Mouse (Mus musculus) kidney, embryonic 14.5 days (tissue): Measurements from ENCODE around the gene Lekr1. TPM values are rescaled to one million over a fixed set of nuclear protein-coding genes. Genes with fewer than 3 reads are reported as not detected.

Source experiments
- ATAC-seq: fragments of 200-750 bp; cut with Nextera tagmentation; 2 replicates; pipeline ENCODE4 v1.8.0; 2017; ENCODE audit warnings: moderate number of reproducible peaks, mild to moderate bottlenecking, moderate TSS enrichment, moderate library complexity; ENCODE audit not compliant: low FRiP score, low TSS enrichment
- H3K27ac ChIP-seq: fragments of 300-500 bp; sonication (generic); 2 replicates; pipeline ENCODE4 v1.5.1; 2014; ENCODE audit warnings: low read depth, mild to moderate bottlenecking, low read length, moderate library complexity, mixed read lengths
- H3K27me3 ChIP-seq: fragments of 300-500 bp; sonication (generic); 2 replicates; pipeline ENCODE4 v1.6.1; 2014; ENCODE audit warnings: mild to moderate bottlenecking, low read length; ENCODE audit not compliant: control insufficient read depth, insufficient read depth
- H3K36me3 ChIP-seq: fragments of 300-500 bp; sonication (generic); 2 replicates; pipeline ENCODE4 v1.6.1; 2014; ENCODE audit warnings: low read length, mixed read lengths; ENCODE audit not compliant: control insufficient read depth, insufficient read depth
- H3K4me1 ChIP-seq: fragments of 300-500 bp; sonication (generic); 2 replicates; pipeline ENCODE4 v1.6.1; 2014; ENCODE audit warnings: low read length, mixed read lengths; ENCODE audit not compliant: control insufficient read depth, insufficient read depth
- H3K4me2 ChIP-seq: fragments of 300-500 bp; sonication (generic); replicated peaks from 2 replicates; pipeline ENCODE4 v1.6.1; 2014; ENCODE audit warnings: low read depth, mild to moderate bottlenecking, low read length
- H3K4me3 ChIP-seq: fragments of 300-500 bp; sonication (generic); 2 replicates; pipeline ENCODE4 v1.5.1; 2014; ENCODE audit warnings: mild to moderate bottlenecking, low read length
- H3K9ac ChIP-seq: fragments of 300-500 bp; sonication (generic); 2 replicates; pipeline ENCODE4 v1.6.1; 2014; ENCODE audit warnings: low read depth, mild to moderate bottlenecking, low read length, moderate library complexity
- H3K9me3 ChIP-seq: fragments of 300-500 bp; sonication (generic); 2 replicates; pipeline ENCODE4 v1.6.1; 2016; ENCODE audit warnings: low read length; ENCODE audit not compliant: control insufficient read depth
- WGBS: fragments of 180-500 bp; shearing (Covaris S2); extraction: QIAGEN DNeasy Blood & Tissue Kit; methylation state at CpG from one replicate; pipeline ENCODE4 v1.1.7; 2014; 5-methylcytosine and 5-hydroxymethylcytosine counted together
- polyA plus RNA-seq: library from polyadenylated mRNA; unstranded; fragments of >200 nt; fragmentation: Nextera tagmentation; extraction: Ambion mirVana; gene quantifications from 2 replicates; pipeline ENCODE4 v1.2.1, GENCODE M21; 2014

Gene Lekr1
- polyA plus RNA-seq, 1 experiment from 2014 or later = 7.2 TPM

- no peak overlapping the region for H3K27ac ChIP-seq
- WGBS = 70% methylated on average over 4 of the region's 4 CpGs
- no peak for ATAC-seq
- no peaks in the 10 kb centered on the region for H3K27me3 ChIP-seq
- H3K4me3 ChIP-seq = no peak overlapping the region
- H3K9ac ChIP-seq = no peak overlapping the region
- no peaks in the 10 kb centered on the region for H3K36me3 ChIP-seq
- H3K4me1 ChIP-seq = no peaks in the 10 kb centered on the region
- no peak overlapping the region for H3K4me2 ChIP-seq
- no peaks in the 10 kb centered on the region for H3K9me3 ChIP-seq
Observed at GRCm38 (mm10) chr3:65843185-65843552, 177.1 kb downstream of the Lekr1 start.

DNA sequence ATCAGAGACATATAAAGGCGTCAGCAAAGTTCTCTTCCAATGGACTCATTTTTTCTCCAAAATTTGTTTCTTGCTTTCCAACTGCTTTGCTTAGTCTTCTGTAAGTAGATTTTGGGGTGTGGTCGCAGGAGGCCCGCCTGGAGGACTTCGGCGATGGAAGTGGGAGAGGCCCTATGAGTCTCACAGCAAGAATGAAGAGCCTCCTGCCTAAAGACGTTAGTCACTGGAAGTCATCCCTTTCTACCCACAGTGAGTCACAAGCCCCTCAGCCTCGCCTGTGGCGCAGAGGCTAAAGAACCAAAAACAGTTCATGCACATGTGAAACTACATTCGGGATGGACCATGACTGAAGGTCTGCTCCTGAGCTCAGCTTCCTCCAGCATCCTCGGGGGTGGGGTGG is 178.3 kb downstream of the Lekr1 start:
- Histone ChIP-seq H3K36me3 (no peaks in the 10 kb centered on the region), H3K27me3 (no peaks in the 10 kb centered on the region), H3K9ac (no peak overlapping the region), H3K4me1 (no peaks in the 10 kb centered on the region), H3K4me3 (no peak overlapping the region), H3K4me2 (no peak overlapping the region), H3K27ac (no peak overlapping the region), H3K9me3 (no peaks in the 10 kb centered on the region)
- no peak for ATAC-seq
- 90% methylated on average over 10 of the region's 10 CpGs for WGBS

GRCm38 (mm10) chr3:65844851-65845552 is 179.0 kb downstream of the Lekr1 start:
- Histone ChIP-seq H3K4me2 (no peak overlapping the region), H3K9ac (no peak overlapping the region), H3K27me3 (no peaks in the 10 kb centered on the region), H3K36me3 (no peaks in the 10 kb centered on the region), H3K9me3 (no peaks in the 10 kb centered on the region), H3K4me3 (no peak overlapping the region), H3K27ac (no peak overlapping the region), H3K4me1 (no peaks in the 10 kb centered on the region)
- ATAC-seq = no peak
- WGBS = 69% methylated on average over 8 of the region's 8 CpGs

DNA sequence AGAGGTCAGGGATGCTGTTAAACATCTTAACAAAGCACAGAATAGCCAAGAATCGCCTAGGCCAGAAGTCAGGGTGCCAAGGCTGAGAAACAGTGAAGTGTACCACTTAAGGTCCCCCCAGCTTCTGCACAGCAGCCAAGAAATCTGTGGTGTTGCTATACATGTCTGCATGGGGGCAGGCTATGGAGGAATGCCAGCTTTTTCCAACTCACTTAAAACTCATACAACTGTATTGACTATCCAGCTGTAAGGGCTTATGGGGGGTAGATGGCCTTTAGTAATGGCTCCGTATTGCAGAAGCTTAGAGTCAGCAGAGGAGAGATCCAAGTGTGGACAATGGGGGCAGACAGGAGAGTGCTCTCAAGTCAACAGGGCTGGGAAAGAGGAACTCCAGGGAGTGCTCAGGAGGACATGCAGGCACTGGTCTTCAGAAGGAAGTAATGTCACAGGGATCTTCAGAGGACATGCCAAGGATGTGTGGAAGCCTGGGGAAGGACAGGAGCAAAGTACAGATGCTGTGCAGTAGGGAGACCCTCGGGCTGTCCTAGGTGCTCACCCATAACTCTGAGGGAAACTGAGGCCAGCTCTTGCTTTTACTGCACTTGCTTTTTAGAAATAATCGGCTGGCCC is 181.2 kb downstream of the Lekr1 start:
- H3K4me2 ChIP-seq = no peak overlapping the region
- no peak for ATAC-seq
- no peaks in the 10 kb centered on the region for H3K27me3 ChIP-seq
- H3K4me3 ChIP-seq = no peak overlapping the region
- H3K36me3 ChIP-seq = no peaks in the 10 kb centered on the region
- H3K9ac ChIP-seq = no peak overlapping the region
- no peaks in the 10 kb centered on the region for H3K9me3 ChIP-seq
- no peaks in the 10 kb centered on the region for H3K4me1 ChIP-seq
- WGBS = 91% methylated on average over 4 of the region's 4 CpGs
- no peak overlapping the region for H3K27ac ChIP-seq

GRCm38 (mm10) chr3:65853746-65854145 is 187.7 kb downstream of the Lekr1 start:
- H3K4me3 ChIP-seq = no peak overlapping the region
- no peaks in the 10 kb centered on the region for H3K36me3 ChIP-seq
- H3K9ac ChIP-seq = no peak overlapping the region
- no peak overlapping the region for H3K27ac ChIP-seq
- 81% methylated on average over 5 of the region's 5 CpGs for WGBS
- no peaks in the 10 kb centered on the region for H3K27me3 ChIP-seq
- H3K4me1 ChIP-seq = peaks cover 8% of the 10 kb centered on the region
- H3K4me2 ChIP-seq = no peak overlapping the region
- H3K9me3 ChIP-seq = no peaks in the 10 kb centered on the region
- ATAC-seq = no peak

DNA sequence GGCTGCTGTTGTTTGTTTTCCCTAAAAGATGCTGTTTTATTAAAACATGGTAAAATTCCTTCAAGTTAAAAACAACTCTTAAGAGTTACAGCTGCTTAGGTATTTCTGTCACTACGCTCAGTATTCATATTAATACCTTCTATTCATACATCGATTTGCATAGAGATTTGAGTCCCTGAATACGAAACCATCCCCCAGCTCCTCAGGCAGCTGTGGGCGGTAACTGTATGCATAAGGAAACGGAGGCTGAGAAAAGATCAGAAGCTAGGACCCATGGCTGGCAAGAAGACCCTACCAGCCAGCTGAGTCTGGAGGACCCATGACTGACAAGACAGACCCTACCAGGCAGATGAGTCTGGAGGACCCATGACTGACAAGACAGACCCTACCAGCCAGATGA is 189.5 kb downstream of the Lekr1 start:
- WGBS = 93% methylated on average over 5 of the region's 5 CpGs
- ATAC-seq = no peak
- no peak overlapping the region for H3K4me2 ChIP-seq
- H3K27me3 ChIP-seq = no peaks in the 10 kb centered on the region
- H3K27ac ChIP-seq = no peak overlapping the region
- no peaks in the 10 kb centered on the region for H3K9me3 ChIP-seq
- H3K4me1 ChIP-seq = peaks cover 17% of the 10 kb centered on the region
- H3K36me3 ChIP-seq = no peaks in the 10 kb centered on the region
- H3K4me3 ChIP-seq = no peak overlapping the region
- H3K9ac ChIP-seq = no peak overlapping the region

GRCm38 (mm10) chr3:65858118-65858517 is 192.1 kb downstream of the Lekr1 start:
- 37% methylated on average over 11 of the region's 11 CpGs for WGBS
- H3K9ac ChIP-seq = no peak overlapping the region
- no peaks in the 10 kb centered on the region for H3K27me3 ChIP-seq
- no peak overlapping the region for H3K4me2 ChIP-seq
- peaks cover 36% of the 10 kb centered on the region for H3K4me1 ChIP-seq
- no peak for ATAC-seq
- no peak overlapping the region for H3K27ac ChIP-seq
- H3K36me3 ChIP-seq = no peaks in the 10 kb centered on the region
- H3K9me3 ChIP-seq = no peaks in the 10 kb centered on the region
- H3K4me3 ChIP-seq = no peak overlapping the region

- H3K36me3 ChIP-seq = no peaks in the 10 kb centered on the region
- no peak overlapping the region for H3K9ac ChIP-seq
- no peak overlapping the region for H3K27ac ChIP-seq
- 23% methylated on average over 13 of the region's 13 CpGs for whole genome bisulfite sequencing
- no peaks in the 10 kb centered on the region for H3K9me3 ChIP-seq
- peaks cover 36% of the 10 kb centered on the region for H3K4me1 ChIP-seq
- H3K4me2 ChIP-seq = no peak overlapping the region
- H3K27me3 ChIP-seq = no peaks in the 10 kb centered on the region
- ATAC-seq = no peak
- H3K4me3 ChIP-seq = no peak overlapping the region
Observed at GRCm38 (mm10) chr3:65858741-65859348, 192.8 kb downstream of the Lekr1 start.

DNA sequence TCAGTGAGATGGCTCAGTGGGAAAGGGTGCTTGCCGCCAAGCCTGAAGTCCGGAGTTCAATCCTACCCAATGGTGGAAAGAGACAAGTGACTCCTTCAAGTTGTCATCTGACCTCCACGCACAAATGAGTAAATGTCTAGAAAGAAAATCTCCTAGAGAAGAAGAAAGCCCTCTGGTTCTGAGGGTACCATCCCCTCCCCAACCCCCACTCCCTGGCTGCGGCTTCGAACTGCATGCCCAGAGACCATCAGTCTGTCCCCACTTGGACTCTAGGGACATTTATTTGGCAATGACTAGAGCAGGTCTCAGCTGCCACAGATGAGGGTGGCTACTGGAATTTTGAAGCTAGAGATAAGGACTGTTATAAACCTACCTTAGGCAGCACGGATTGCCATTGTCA is 193.7 kb downstream of the Lekr1 start:
- no peak overlapping the region for H3K4me2 ChIP-seq
- H3K4me1 ChIP-seq = peaks cover 36% of the 10 kb centered on the region
- no peak overlapping the region for H3K27ac ChIP-seq
- 93% methylated on average over 6 of the region's 6 CpGs for WGBS
- H3K9me3 ChIP-seq = no peaks in the 10 kb centered on the region
- ATAC-seq = no peak
- no peak overlapping the region for H3K9ac ChIP-seq
- no peak overlapping the region for H3K4me3 ChIP-seq
- H3K36me3 ChIP-seq = no peaks in the 10 kb centered on the region
- no peaks in the 10 kb centered on the region for H3K27me3 ChIP-seq
